Mouse (Mus musculus): Measurements from ENCODE around the gene Mcfd2. TPM values are rescaled to one million over a fixed set of nuclear protein-coding genes. Genes with fewer than 3 reads are reported as not detected.

The Mcfd2 gene
- polyA plus RNA-seq, 1 experiment from 2014 or later, result 156 TPM

DNA sequence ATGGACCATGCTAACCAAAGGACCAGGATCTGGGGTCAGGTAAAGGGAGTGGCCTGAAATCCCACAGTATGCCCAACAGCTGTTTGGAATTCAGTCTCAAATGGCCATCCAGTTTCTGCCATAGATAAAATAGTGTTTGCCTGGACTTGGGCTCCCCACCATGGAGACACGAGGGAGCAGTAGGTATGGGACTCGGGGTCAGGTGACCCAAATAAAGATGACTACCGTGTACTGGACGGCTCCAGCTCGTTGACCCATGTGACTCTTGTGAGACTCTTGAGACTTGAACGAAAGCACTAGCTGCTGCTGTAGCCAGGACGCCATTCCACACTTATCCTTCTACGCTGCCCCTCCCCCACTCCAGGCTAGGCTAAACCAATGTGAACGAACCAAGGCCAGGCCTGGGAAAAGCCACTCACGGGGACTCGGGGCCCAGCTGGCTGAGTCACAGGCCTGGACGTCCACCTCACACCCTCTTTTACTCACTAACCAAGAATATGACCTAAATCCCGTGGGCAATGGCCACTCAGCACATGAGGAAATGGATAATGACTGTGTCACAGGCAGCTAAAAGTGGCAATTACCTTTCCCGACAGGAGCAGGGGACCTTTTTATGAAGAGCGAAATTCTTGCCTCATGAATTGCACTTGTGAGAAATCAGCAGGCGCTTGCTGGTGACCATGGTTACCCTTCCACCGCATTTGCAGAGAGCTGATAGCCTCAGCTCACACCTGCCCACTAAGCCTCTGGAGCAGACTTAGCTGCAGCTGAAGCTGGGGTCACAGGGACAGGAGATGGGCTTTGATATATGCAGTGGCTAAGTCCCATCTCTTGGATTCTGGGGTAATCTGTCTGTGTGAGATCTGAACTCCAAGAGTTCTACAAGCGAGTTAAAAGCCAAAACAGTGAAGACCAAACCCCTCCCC is 28.7 kb downstream of the Mcfd2 start:
- Histone ChIP-seq H3K4me3 (ENCODE audit: inconsistent target) (no peak overlapping the region), H3K79me2 (ENCODE audit: inconsistent target) (no peaks in the 10 kb centered on the region), H3K27ac (no peak overlapping the region), H3K36me3 (ENCODE audit: inconsistent target) (no peaks in the 10 kb centered on the region)
- 89% methylated on average over 18 of the region's 18 CpGs for WGBS (ENCODE audit: missing documents)

DNA sequence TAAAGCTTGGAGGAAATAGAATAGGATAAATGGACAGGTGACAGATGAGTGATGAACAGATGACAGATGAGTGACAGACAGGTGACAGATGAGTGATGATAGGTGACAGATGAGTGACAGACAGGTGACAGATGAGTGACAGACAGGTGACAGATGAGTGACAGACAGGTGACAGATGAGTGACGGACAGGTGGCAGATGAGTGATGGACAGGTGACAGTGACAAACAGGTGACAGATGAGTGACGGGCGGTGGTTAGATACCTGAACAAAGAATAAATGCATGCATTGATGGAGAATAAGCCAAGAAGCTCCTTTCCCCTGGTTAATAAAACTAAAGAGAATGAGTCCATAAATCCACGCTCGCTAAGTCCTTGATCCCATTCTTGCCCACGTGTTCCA is 30.7 kb downstream of the Mcfd2 start:
- H3K27ac ChIP-seq, result no peak overlapping the region
- H3K4me3 ChIP-seq (ENCODE audit: inconsistent target), result no peak overlapping the region
- H3K36me3 ChIP-seq (ENCODE audit: inconsistent target), result no peaks in the 10 kb centered on the region
- H3K79me2 ChIP-seq (ENCODE audit: inconsistent target), result no peaks in the 10 kb centered on the region
- 93% methylated on average over 6 of the region's 6 CpGs for WGBS (ENCODE audit: missing documents)

GRCm38 (mm10) chr17:87227878-87228277 is 37.9 kb downstream of the Mcfd2 start:
- Histone ChIP-seq H3K36me3 (ENCODE audit: inconsistent target) (no peaks in the 10 kb centered on the region), H3K27ac (no peak overlapping the region), H3K4me3 (ENCODE audit: inconsistent target) (no peak overlapping the region), H3K79me2 (ENCODE audit: inconsistent target) (no peaks in the 10 kb centered on the region)
- WGBS (ENCODE audit: missing documents), result 85% methylated on average over 4 of the region's 4 CpGs

GRCm38 (mm10) chr17:87226079-87226640 is 39.6 kb downstream of the Mcfd2 start:
- 82% methylated on average over 10 of the region's 10 CpGs for WGBS (ENCODE audit: missing documents)
- H3K4me3 ChIP-seq (ENCODE audit: inconsistent target), result no peak overlapping the region
- H3K79me2 ChIP-seq (ENCODE audit: inconsistent target), result no peaks in the 10 kb centered on the region
- no peaks in the 10 kb centered on the region for H3K36me3 ChIP-seq (ENCODE audit: inconsistent target)
- H3K27ac ChIP-seq, result no peak overlapping the region

DNA sequence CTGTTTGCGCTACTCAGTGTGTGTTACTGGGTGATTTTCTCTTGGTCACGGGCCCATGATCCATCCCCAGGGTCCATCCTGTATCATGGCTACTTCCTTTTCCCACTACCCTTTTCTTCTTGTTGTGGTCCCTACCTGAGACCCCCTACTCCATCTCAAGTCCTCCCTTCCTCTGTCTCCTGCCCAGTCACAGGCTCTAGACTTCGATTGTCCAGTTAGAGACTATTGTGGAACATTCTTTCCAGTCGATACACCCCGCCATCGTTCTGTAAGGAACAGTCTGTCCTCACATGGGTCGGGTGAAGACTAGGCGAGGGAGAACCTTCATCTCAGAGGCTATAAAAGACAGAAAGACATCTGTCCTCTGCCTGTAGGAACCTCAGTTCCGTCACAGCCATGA is 40.4 kb downstream of the Mcfd2 start:
- Histone ChIP-seq H3K79me2 (ENCODE audit: inconsistent target) (no peaks in the 10 kb centered on the region), H3K36me3 (ENCODE audit: inconsistent target) (no peaks in the 10 kb centered on the region), H3K27ac (no peak overlapping the region), H3K4me3 (ENCODE audit: inconsistent target) (no peak overlapping the region)
- WGBS (ENCODE audit: missing documents), result 95% methylated on average over 9 of the region's 9 CpGs

- Histone ChIP-seq H3K36me3 (ENCODE audit: inconsistent target) (no peaks in the 10 kb centered on the region), H3K27ac (no peak overlapping the region), H3K79me2 (ENCODE audit: inconsistent target) (no peaks in the 10 kb centered on the region), H3K4me3 (ENCODE audit: inconsistent target) (no peak overlapping the region)
- 87% methylated on average over 2 of the region's 2 CpGs for WGBS (ENCODE audit: missing documents)
Measured at GRCm38 (mm10) chr17:87224461-87224860, 41.3 kb downstream of the Mcfd2 start.

DNA sequence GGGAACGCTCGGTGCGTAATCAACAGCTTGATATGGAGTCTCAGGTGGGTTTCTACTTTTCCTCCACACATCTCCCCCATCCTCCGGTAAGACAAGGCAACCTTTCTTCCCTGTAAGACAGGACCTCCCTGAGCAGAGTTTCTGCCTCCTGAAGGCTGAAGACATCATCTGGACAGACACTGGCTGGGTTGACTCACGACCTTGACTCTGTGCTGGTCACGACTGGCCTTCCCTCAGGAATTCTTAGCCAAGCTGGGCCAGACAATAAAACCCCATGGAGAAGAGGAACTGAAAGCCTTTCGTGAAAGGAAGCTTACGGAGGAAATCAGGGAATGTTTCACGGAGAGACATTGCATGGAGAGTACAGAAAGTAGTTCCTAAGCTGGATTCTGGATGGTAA is 46.3 kb downstream of the Mcfd2 start:
- no peak overlapping the region for H3K27ac ChIP-seq
- no peaks in the 10 kb centered on the region for H3K79me2 ChIP-seq (ENCODE audit: inconsistent target)
- WGBS (ENCODE audit: missing documents), result 88% methylated on average over 9 of the region's 9 CpGs
- H3K4me3 ChIP-seq (ENCODE audit: inconsistent target), result no peak overlapping the region
- no peaks in the 10 kb centered on the region for H3K36me3 ChIP-seq (ENCODE audit: inconsistent target)

GRCm38 (mm10) chr17:87214523-87214922 is 51.2 kb downstream of the Mcfd2 start:
- Histone ChIP-seq H3K4me3 (ENCODE audit: inconsistent target) (no peak overlapping the region), H3K79me2 (ENCODE audit: inconsistent target) (no peaks in the 10 kb centered on the region), H3K27ac (no peak overlapping the region), H3K36me3 (ENCODE audit: inconsistent target) (no peaks in the 10 kb centered on the region)
- WGBS (ENCODE audit: missing documents), result 95% methylated on average over 7 of the region's 7 CpGs

DNA sequence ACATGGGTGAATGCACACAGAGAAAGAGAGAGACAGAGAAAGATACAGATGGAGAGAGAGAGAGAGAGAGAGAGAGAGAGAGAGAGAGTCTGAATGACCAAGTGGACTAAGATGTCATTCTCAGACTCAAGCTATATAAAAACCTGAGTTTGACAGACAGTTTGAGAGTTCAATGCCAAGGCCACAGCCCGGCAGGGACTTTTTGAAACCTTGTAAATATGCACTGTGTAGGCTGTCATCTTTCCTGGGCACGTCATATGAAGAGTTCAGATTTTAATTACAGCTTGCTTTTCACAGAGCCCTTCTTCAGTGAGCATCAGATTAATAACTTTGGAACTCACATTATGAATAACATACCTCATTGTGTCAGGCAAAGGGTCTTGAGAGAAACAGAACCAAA is 55.2 kb downstream of the Mcfd2 start:
- WGBS (ENCODE audit: missing documents), result 94% methylated on average over 2 of the region's 2 CpGs
- Histone ChIP-seq H3K27ac (no peak overlapping the region), H3K4me3 (ENCODE audit: inconsistent target) (no peak overlapping the region), H3K79me2 (ENCODE audit: inconsistent target) (no peaks in the 10 kb centered on the region), H3K36me3 (ENCODE audit: inconsistent target) (no peaks in the 10 kb centered on the region)

DNA sequence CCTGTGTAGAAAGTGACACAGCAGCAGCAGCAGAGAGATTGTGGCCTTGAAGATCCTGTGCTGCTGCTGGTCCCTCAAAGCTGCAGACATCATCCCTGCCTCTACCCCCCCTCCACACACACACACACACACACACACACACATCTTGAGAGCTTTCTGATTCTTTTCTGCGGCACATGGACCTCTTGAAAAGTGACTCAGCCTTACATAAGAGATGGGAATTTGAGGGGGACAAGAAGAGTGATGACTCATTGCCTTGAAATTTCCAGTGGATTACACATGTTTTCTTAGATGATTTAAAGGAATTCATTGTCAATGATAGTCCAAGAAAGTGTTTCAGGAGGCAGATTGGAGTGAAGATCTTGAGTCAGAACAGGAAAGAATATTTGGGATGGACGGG is 58.9 kb downstream of the Mcfd2 start:
- no peaks in the 10 kb centered on the region for H3K36me3 ChIP-seq (ENCODE audit: inconsistent target)
- H3K27ac ChIP-seq, result no peak overlapping the region
- H3K4me3 ChIP-seq (ENCODE audit: inconsistent target), result no peak overlapping the region
- H3K79me2 ChIP-seq (ENCODE audit: inconsistent target), result no peaks in the 10 kb centered on the region
- 76% methylated on average over 2 of the region's 2 CpGs for WGBS (ENCODE audit: missing documents)

Other genes starting within 250 kb of the Mcfd2 start
- gene Pigf, start 240.5 kb downstream of the Mcfd2 start, polyA plus RNA-seq (2018), result 6.5 to 14.4 TPM (median 7.0 TPM) in 3 replicates
- gene Cript, start 240.4 kb downstream of the Mcfd2 start, polyA plus RNA-seq (2018), result 57.1 to 76.7 TPM (median 72.8 TPM) in 3 replicates
- 6.0 to 13.9 TPM (median 13.1 TPM) in 3 replicates for gene Socs5, start 158.3 kb downstream of the Mcfd2 start, polyA plus RNA-seq (2018)
- 61.6 to 83.0 TPM (median 63.6 TPM) in 3 replicates for gene Ttc7, start 17.0 kb upstream of the Mcfd2 start, polyA plus RNA-seq (2018)
- gene Stpg4, start 161.8 kb upstream of the Mcfd2 start, polyA plus RNA-seq (2018), result not detected in 3 replicates
- 716 to 1,639 TPM (median 783 TPM) in 3 replicates for gene Calm2, start 181.0 kb upstream of the Mcfd2 start, polyA plus RNA-seq (2018)

Measured in macrophage (primary cell).